Mouse (Mus musculus): ENCODE results near the gene Scg3. TPM values are rescaled to one million over a fixed set of nuclear protein-coding genes. Genes with fewer than 3 reads are reported as not detected.

Scg3 gene
- polyA plus RNA-seq, 1 experiment from 2014 or later, result 11.1 TPM

- no peak overlapping the region for H3K9ac ChIP-seq (replicated peaks; ENCODE audit: low read length)
- 35% methylated on average over 12 of the region's 12 CpGs for WGBS
These were observed 82.3 kb downstream of the Scg3 start for GRCm38 (mm10) chr9:75601510-75601909.

GRCm38 (mm10) chr9:75600166-75600934 is 83.5 kb downstream of the Scg3 start:
- Histone ChIP-seq H3K9ac (replicated peaks; ENCODE audit: low read length) (no peak overlapping the region), H3K27ac (replicated peaks; ENCODE audit: low read depth, low read length) (no peak overlapping the region), H3K9me3 (replicated peaks; ENCODE audit: control insufficient read depth, low read length) (no peaks in the 10 kb centered on the region), H3K4me1 (ENCODE audit: control insufficient read depth, insufficient read depth, low read length) (no peaks in the 10 kb centered on the region), H3K4me2 (ENCODE audit: low read depth, low read length) (no peak overlapping the region), H3K4me3 (ENCODE audit: low read depth, low read length) (no peak overlapping the region), H3K27me3 (ENCODE audit: control insufficient read depth, insufficient read depth, low read length) (no peaks in the 10 kb centered on the region), H3K36me3 (replicated peaks; ENCODE audit: control insufficient read depth, insufficient read depth, low read depth, low read length) (no peaks in the 10 kb centered on the region)
- DNase-seq (ENCODE audit: low spot score) (no peak), ATAC-seq (replicated peaks; ENCODE audit: insufficient number of reproducible peaks, low FRiP score, low TSS enrichment, low read depth) (no peak)
- 83% methylated on average over 7 of the region's 7 CpGs for WGBS

More at GRCm38 (mm10) chr9:75601510-75601909, 82.3 kb downstream of the Scg3 start:
- H3K27me3 ChIP-seq (ENCODE audit: control insufficient read depth, insufficient read depth, low read length), result no peaks in the 10 kb centered on the region
- H3K4me3 ChIP-seq (ENCODE audit: low read depth, low read length), result no peak overlapping the region
- H3K36me3 ChIP-seq (replicated peaks; ENCODE audit: control insufficient read depth, insufficient read depth, low read depth, low read length), result no peaks in the 10 kb centered on the region
- no peak overlapping the region for H3K4me2 ChIP-seq (ENCODE audit: low read depth, low read length)
- DNase-seq (ENCODE audit: low spot score), result peak; percentile 27
- no peak overlapping the region for H3K27ac ChIP-seq (replicated peaks; ENCODE audit: low read depth, low read length)
- no peaks in the 10 kb centered on the region for H3K4me1 ChIP-seq (ENCODE audit: control insufficient read depth, insufficient read depth, low read length)
- no peak for ATAC-seq (replicated peaks; ENCODE audit: insufficient number of reproducible peaks, low FRiP score, low TSS enrichment, low read depth)
- H3K9me3 ChIP-seq (replicated peaks; ENCODE audit: control insufficient read depth, low read length), result no peaks in the 10 kb centered on the region

GRCm38 (mm10) chr9:75599191-75599841 is 84.5 kb downstream of the Scg3 start:
- DNase-seq (ENCODE audit: low spot score), result peak; percentile 3
- no peak overlapping the region for H3K27ac ChIP-seq (replicated peaks; ENCODE audit: low read depth, low read length)
- no peak for ATAC-seq (replicated peaks; ENCODE audit: insufficient number of reproducible peaks, low FRiP score, low TSS enrichment, low read depth)
- no peaks in the 10 kb centered on the region for H3K27me3 ChIP-seq (ENCODE audit: control insufficient read depth, insufficient read depth, low read length)
- no peaks in the 10 kb centered on the region for H3K4me1 ChIP-seq (ENCODE audit: control insufficient read depth, insufficient read depth, low read length)
- H3K4me2 ChIP-seq (ENCODE audit: low read depth, low read length), result no peak overlapping the region
- H3K36me3 ChIP-seq (replicated peaks; ENCODE audit: control insufficient read depth, insufficient read depth, low read depth, low read length), result no peaks in the 10 kb centered on the region
- 61% methylated on average over 5 of the region's 5 CpGs for WGBS
- H3K9me3 ChIP-seq (replicated peaks; ENCODE audit: control insufficient read depth, low read length), result no peaks in the 10 kb centered on the region
- H3K9ac ChIP-seq (replicated peaks; ENCODE audit: low read length), result no peak overlapping the region
- no peak overlapping the region for H3K4me3 ChIP-seq (ENCODE audit: low read depth, low read length)

- no peaks in the 10 kb centered on the region for H3K36me3 ChIP-seq (replicated peaks; ENCODE audit: control insufficient read depth, insufficient read depth, low read depth, low read length)
- no peaks in the 10 kb centered on the region for H3K27me3 ChIP-seq (ENCODE audit: control insufficient read depth, insufficient read depth, low read length)
- H3K9me3 ChIP-seq (replicated peaks; ENCODE audit: control insufficient read depth, low read length), result no peaks in the 10 kb centered on the region
- DNase-seq (ENCODE audit: low spot score) (no peak), ATAC-seq (replicated peaks; ENCODE audit: insufficient number of reproducible peaks, low FRiP score, low TSS enrichment, low read depth) (no peak)
- no peak overlapping the region for H3K9ac ChIP-seq (replicated peaks; ENCODE audit: low read length)
- no peak overlapping the region for H3K27ac ChIP-seq (replicated peaks; ENCODE audit: low read depth, low read length)
- H3K4me3 ChIP-seq (ENCODE audit: low read depth, low read length), result no peak overlapping the region
- no peaks in the 10 kb centered on the region for H3K4me1 ChIP-seq (ENCODE audit: control insufficient read depth, insufficient read depth, low read length)
- 70% methylated on average over 4 of the region's 4 CpGs for WGBS
- no peak overlapping the region for H3K4me2 ChIP-seq (ENCODE audit: low read depth, low read length)
These were observed 86.3 kb downstream of the Scg3 start for GRCm38 (mm10) chr9:75597596-75597995.

- H3K36me3 ChIP-seq (replicated peaks; ENCODE audit: control insufficient read depth, insufficient read depth, low read depth, low read length), result no peaks in the 10 kb centered on the region
- H3K9ac ChIP-seq (replicated peaks; ENCODE audit: low read length), result no peak overlapping the region
- no peaks in the 10 kb centered on the region for H3K27me3 ChIP-seq (ENCODE audit: control insufficient read depth, insufficient read depth, low read length)
- no peaks in the 10 kb centered on the region for H3K9me3 ChIP-seq (replicated peaks; ENCODE audit: control insufficient read depth, low read length)
- H3K4me2 ChIP-seq (ENCODE audit: low read depth, low read length), result no peak overlapping the region
- no peaks in the 10 kb centered on the region for H3K4me1 ChIP-seq (ENCODE audit: control insufficient read depth, insufficient read depth, low read length)
- no peak overlapping the region for H3K4me3 ChIP-seq (ENCODE audit: low read depth, low read length)
- whole genome bisulfite sequencing, result 91% methylated on average over 13 of the region's 13 CpGs
- no peak overlapping the region for H3K27ac ChIP-seq (replicated peaks; ENCODE audit: low read depth, low read length)
- DNase-seq (ENCODE audit: low spot score) (no peak), ATAC-seq (replicated peaks; ENCODE audit: insufficient number of reproducible peaks, low FRiP score, low TSS enrichment, low read depth) (no peak)
These were observed 86.8 kb downstream of the Scg3 start for GRCm38 (mm10) chr9:75597036-75597435.

- DNase-seq (ENCODE audit: low spot score), result peak; percentile 24
- Histone ChIP-seq H3K27ac (replicated peaks; ENCODE audit: low read depth, low read length) (no peak overlapping the region), H3K4me2 (ENCODE audit: low read depth, low read length) (no peak overlapping the region), H3K4me1 (ENCODE audit: control insufficient read depth, insufficient read depth, low read length) (no peaks in the 10 kb centered on the region), H3K4me3 (ENCODE audit: low read depth, low read length) (no peak overlapping the region), H3K9ac (replicated peaks; ENCODE audit: low read length) (no peak overlapping the region), H3K27me3 (ENCODE audit: control insufficient read depth, insufficient read depth, low read length) (no peaks in the 10 kb centered on the region), H3K9me3 (replicated peaks; ENCODE audit: control insufficient read depth, low read length) (no peaks in the 10 kb centered on the region), H3K36me3 (replicated peaks; ENCODE audit: control insufficient read depth, insufficient read depth, low read depth, low read length) (no peaks in the 10 kb centered on the region; the same call in 1 of the 2 replicates)
- WGBS, result 80% methylated on average over 5 of the region's 5 CpGs
- ATAC-seq (replicated peaks; ENCODE audit: insufficient number of reproducible peaks, low FRiP score, low TSS enrichment, low read depth), result no peak
These were observed 90.4 kb downstream of the Scg3 start for GRCm38 (mm10) chr9:75593481-75593880.

Other genes starting within 250 kb of the Scg3 start
- 50.5 and 50.7 TPM in 2 replicates for gene Leo1, start 242.5 kb downstream of the Scg3 start, polyA plus RNA-seq (2014; fragmentation: Nextera tagmentation; extraction: Ambion mirVana)
- gene Tmod3, start 124.4 kb downstream of the Scg3 start, polyA plus RNA-seq (2014; fragmentation: Nextera tagmentation; extraction: Ambion mirVana), result 106 and 117 TPM in 2 replicates
- 36.2 and 38.2 TPM in 2 replicates for gene Tmod2, start 72.7 kb downstream of the Scg3 start, polyA plus RNA-seq (2014; fragmentation: Nextera tagmentation; extraction: Ambion mirVana)
- gene Lysmd2, start 58.3 kb downstream of the Scg3 start, polyA plus RNA-seq (2014; fragmentation: Nextera tagmentation; extraction: Ambion mirVana), result 21.2 and 21.7 TPM in 2 replicates
- gene Bmp5, start 91.3 kb upstream of the Scg3 start, polyA plus RNA-seq (2014; fragmentation: Nextera tagmentation; extraction: Ambion mirVana), result 6.1 and 6.2 TPM in 2 replicates